Mouse (Mus musculus) intestine, embryonic 14.5 days (tissue): ENCODE data around the gene Sema3c. TPM values are rescaled to one million over a fixed set of nuclear protein-coding genes. Genes with fewer than 3 reads are reported as not detected.

Experiments
- ATAC-seq: fragments of 200-750 bp; cut with Nextera tagmentation; replicated peaks from 2 replicates; pipeline ENCODE4 v1.8.0; 2017; ENCODE audit warnings: low read depth, moderate number of reproducible peaks, moderate TSS enrichment, moderate library complexity; ENCODE audit not compliant: low FRiP score, low TSS enrichment
- DNase-seq: peaks from one replicate; pipeline ENCODE4 v3.0.0-alpha.2; 2018; ENCODE audit warnings: low spot score
- H3K27ac ChIP-seq: fragments of 300-500 bp; sonication (generic); 2 replicates; pipeline ENCODE4 v1.5.1; 2014; ENCODE audit warnings: low read depth, mild to moderate bottlenecking, control low read depth
- H3K27me3 ChIP-seq: fragments of 300-500 bp; sonication (generic); replicated peaks from 2 replicates; pipeline ENCODE4 v1.6.1; 2014; ENCODE audit warnings: low read length, control low read depth; ENCODE audit not compliant: control insufficient read depth, insufficient read depth
- H3K36me3 ChIP-seq: fragments of 300-500 bp; sonication (generic); 2 replicates; pipeline ENCODE4 v1.6.1; 2014; ENCODE audit warnings: low read length, control low read depth; ENCODE audit not compliant: control insufficient read depth, insufficient read depth
- H3K4me1 ChIP-seq: fragments of 300-500 bp; sonication (generic); replicated peaks from 2 replicates; pipeline ENCODE4 v1.6.1; 2014; ENCODE audit warnings: low read length, control low read depth, mixed read lengths; ENCODE audit not compliant: control insufficient read depth, insufficient read depth
- H3K4me2 ChIP-seq: fragments of 300-500 bp; sonication (generic); 2 replicates; pipeline ENCODE4 v1.6.1; 2014; ENCODE audit warnings: low read length
- H3K4me3 ChIP-seq: fragments of 300-500 bp; sonication (generic); 2 replicates; pipeline ENCODE4 v1.5.1; 2014; ENCODE audit warnings: low read depth, low read length, control low read depth, mixed read lengths
- H3K9ac ChIP-seq: fragments of 300-500 bp; sonication (generic); 2 replicates; pipeline ENCODE4 v1.6.1; 2014; ENCODE audit warnings: mild to moderate bottlenecking, low read length
- H3K9me3 ChIP-seq: fragments of 300-500 bp; sonication (generic); 2 replicates; pipeline ENCODE4 v1.6.1; 2016; ENCODE audit warnings: low read length, control low read depth; ENCODE audit not compliant: control insufficient read depth
- WGBS: fragments of 180-500 bp; shearing (Covaris S2); extraction: QIAGEN DNeasy Blood & Tissue Kit; methylation state at CpG from one replicate; pipeline ENCODE4 v1.1.7; 2014; 5-methylcytosine and 5-hydroxymethylcytosine counted together
- polyA plus RNA-seq: library from polyadenylated mRNA; unstranded; fragments of >200 nt; fragmentation: Nextera tagmentation; extraction: Ambion mirVana; gene quantifications from 2 replicates; pipeline ENCODE4 v1.2.1, GENCODE M21; 2014

Gene Sema3c
- polyA plus RNA-seq, 1 experiment from 2014 or later: 58.7 TPM

DNA sequence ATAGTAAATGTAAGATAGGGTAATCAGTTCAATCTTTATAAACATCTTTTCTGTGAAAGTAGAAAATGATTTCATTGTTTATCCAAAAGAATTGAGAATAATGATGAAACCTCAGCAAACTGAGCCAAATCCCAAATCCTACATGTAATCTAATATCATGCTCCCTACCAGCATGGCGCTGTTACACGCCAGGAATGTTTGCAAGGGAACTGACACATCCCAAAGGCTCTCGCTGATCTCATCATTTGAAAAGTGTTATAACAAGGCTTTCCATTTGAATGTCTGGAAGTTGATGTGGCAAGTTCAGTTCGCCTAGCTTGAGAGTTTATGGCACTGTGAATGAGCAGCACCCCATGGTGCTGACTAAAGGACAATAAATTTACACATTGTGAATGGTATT lies 145.9 kb downstream of the Sema3c start:
- no peaks in the 10 kb centered on the region for H3K9me3 ChIP-seq
- H3K4me2 ChIP-seq: no peak overlapping the region
- no peaks in the 10 kb centered on the region for H3K27me3 ChIP-seq
- no peak overlapping the region for H3K4me3 ChIP-seq
- H3K27ac ChIP-seq: no peak overlapping the region
- H3K36me3 ChIP-seq: peaks cover 6% of the 10 kb centered on the region; the same call in 1 of the 2 replicates
- 71% methylated on average over 4 of the region's 4 CpGs for WGBS
- no peak for ATAC-seq
- no peak overlapping the region for H3K9ac ChIP-seq
- H3K4me1 ChIP-seq: no peaks in the 10 kb centered on the region
- DNase-seq: no peak

- Histone ChIP-seq H3K36me3 (peaks cover 10% of the 10 kb centered on the region; the same call in 1 of the 2 replicates), H3K4me3 (no peak overlapping the region), H3K9me3 (no peaks in the 10 kb centered on the region), H3K4me2 (no peak overlapping the region), H3K27ac (no peak overlapping the region), H3K27me3 (no peaks in the 10 kb centered on the region), H3K4me1 (no peaks in the 10 kb centered on the region), H3K9ac (no peak overlapping the region)
- DNase-seq: no peak
- ATAC-seq: no peak
- 26% methylated on average over 2 of the region's 2 CpGs for WGBS
These were observed 149.9 kb downstream of the Sema3c start for GRCm38 (mm10) chr5:17724031-17724430.

GRCm38 (mm10) chr5:17728047-17728446 lies 154.0 kb downstream of the Sema3c start:
- no peak overlapping the region for H3K27ac ChIP-seq
- no peak overlapping the region for H3K4me3 ChIP-seq
- no peaks in the 10 kb centered on the region for H3K9me3 ChIP-seq
- peaks cover 10% of the 10 kb centered on the region; the same call in 1 of the 2 replicates for H3K36me3 ChIP-seq
- no peaks in the 10 kb centered on the region for H3K4me1 ChIP-seq
- 47% methylated on average over 5 of the region's 5 CpGs for WGBS
- ATAC-seq (no peak), DNase-seq (no peak)
- no peaks in the 10 kb centered on the region for H3K27me3 ChIP-seq
- H3K4me2 ChIP-seq: no peak overlapping the region
- no peak overlapping the region for H3K9ac ChIP-seq

GRCm38 (mm10) chr5:17739805-17740204 lies 165.7 kb downstream of the Sema3c start:
- H3K9ac ChIP-seq: no peak overlapping the region
- H3K4me2 ChIP-seq: no peak overlapping the region
- no peak overlapping the region for H3K4me3 ChIP-seq
- no peak overlapping the region for H3K27ac ChIP-seq
- no peaks in the 10 kb centered on the region for H3K27me3 ChIP-seq
- no peaks in the 10 kb centered on the region; the same call in 1 of the 2 replicates for H3K4me1 ChIP-seq
- ATAC-seq (no peak), DNase-seq (no peak)
- no peaks in the 10 kb centered on the region for H3K9me3 ChIP-seq
- 23% methylated on average over 3 of the region's 3 CpGs for WGBS
- H3K36me3 ChIP-seq: no peaks in the 10 kb centered on the region

DNA sequence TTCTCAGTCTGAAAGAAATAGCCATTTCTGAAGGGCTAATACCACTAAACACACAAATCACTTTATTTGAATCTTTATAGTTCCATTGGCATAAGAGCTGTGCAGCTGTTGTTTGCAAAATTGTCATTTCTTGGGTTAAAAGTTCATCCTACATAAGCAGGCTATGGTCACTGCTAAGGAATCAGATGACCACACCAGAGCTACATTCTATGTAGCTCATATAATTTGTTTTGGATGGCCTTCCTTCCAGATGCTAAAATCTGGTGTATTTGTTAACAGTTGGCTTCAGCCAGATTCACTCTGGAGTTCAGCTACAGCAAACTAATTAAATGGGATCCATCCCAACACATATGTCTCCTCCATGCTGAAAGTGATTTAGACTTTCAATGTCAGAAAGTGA lies 172.4 kb downstream of the Sema3c start:
- DNase-seq (no peak), ATAC-seq (no peak)
- Histone ChIP-seq H3K36me3 (no peaks in the 10 kb centered on the region), H3K9ac (no peak overlapping the region), H3K4me1 (no peaks in the 10 kb centered on the region), H3K27me3 (no peaks in the 10 kb centered on the region), H3K9me3 (no peaks in the 10 kb centered on the region), H3K4me2 (no peak overlapping the region), H3K27ac (no peak overlapping the region), H3K4me3 (no peak overlapping the region)

DNA sequence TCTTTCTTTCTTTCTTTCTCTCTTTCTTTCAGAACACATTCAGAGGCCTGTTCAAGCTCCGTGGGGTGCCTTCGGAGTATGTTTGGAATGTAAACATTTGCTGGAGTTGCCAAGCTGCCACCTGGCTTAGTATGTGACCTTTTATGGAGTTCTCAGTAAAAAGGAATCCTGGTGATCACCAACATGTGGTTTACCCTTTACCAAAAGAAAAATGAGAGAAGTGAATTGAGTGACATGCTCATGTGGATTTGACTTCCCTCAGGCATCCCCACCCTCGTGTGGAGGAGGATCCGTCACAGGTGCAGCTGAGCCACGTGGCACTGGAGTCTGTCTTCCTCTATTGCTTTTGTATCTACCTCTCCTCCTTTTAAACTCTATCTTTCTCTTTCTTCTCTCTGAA lies 173.1 kb downstream of the Sema3c start:
- Histone ChIP-seq H3K4me1 (no peaks in the 10 kb centered on the region), H3K9me3 (no peaks in the 10 kb centered on the region), H3K4me3 (no peak overlapping the region), H3K9ac (no peak overlapping the region), H3K36me3 (no peaks in the 10 kb centered on the region), H3K27ac (no peak overlapping the region), H3K27me3 (no peaks in the 10 kb centered on the region), H3K4me2 (no peak overlapping the region)
- DNase-seq: no peak
- 30% methylated on average over 5 of the region's 5 CpGs for WGBS
- no peak for ATAC-seq

DNA sequence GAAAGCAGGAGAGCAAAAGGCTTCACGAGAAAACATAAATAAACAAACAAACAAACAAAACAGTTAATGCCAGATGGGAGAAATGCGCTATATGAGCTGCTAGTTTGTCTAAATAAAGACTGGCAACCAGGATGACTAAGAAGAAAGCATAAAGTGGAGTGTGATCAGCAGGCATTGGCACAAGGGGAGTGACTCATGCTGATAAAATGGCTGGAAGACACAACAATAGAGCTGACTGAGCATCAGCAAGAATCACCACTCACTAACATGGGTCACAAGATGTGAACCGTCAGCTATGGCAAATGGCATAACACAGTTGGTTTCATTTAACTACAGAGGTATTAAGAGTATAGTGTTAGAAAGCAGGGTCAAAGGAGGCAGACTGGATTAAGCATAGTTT lies 174.2 kb downstream of the Sema3c start:
- ATAC-seq (no peak), DNase-seq (no peak)
- no peaks in the 10 kb centered on the region for H3K4me1 ChIP-seq
- no peak overlapping the region for H3K27ac ChIP-seq
- 78% methylated on average over 3 of the region's 3 CpGs for WGBS
- H3K9ac ChIP-seq: no peak overlapping the region
- H3K36me3 ChIP-seq: no peaks in the 10 kb centered on the region
- H3K9me3 ChIP-seq: no peaks in the 10 kb centered on the region
- H3K27me3 ChIP-seq: no peaks in the 10 kb centered on the region
- H3K4me3 ChIP-seq: no peak overlapping the region
- H3K4me2 ChIP-seq: no peak overlapping the region

DNA sequence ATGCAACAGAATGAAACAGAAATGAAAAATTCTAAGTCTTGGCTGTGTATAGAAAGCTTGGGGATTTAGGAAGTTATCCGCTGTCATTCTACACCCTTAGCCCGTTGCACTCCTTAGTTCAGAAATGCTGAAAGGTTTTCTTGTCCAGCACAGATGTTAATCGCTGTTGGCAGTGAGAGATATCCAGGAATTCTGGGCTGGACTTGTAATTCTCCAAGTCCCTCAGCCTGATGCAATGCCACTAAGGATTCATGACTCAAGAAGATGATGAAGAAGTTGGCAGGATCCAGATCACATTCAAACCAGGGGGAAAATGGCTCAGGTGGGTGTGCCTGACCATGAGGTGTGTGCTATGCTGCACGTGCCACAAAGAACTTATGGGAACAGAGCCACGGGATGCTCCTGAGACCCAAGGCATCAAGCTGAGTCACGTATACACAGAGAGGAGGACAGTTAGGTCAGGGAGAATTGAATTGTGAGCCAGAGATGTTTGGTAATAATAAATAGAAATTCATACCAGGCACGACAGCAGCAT lies 179.5 kb downstream of the Sema3c start:
- Histone ChIP-seq H3K9me3 (no peaks in the 10 kb centered on the region), H3K4me3 (no peak overlapping the region), H3K9ac (no peak overlapping the region), H3K36me3 (no peaks in the 10 kb centered on the region), H3K27me3 (no peaks in the 10 kb centered on the region), H3K4me2 (no peak overlapping the region), H3K27ac (no peak overlapping the region), H3K4me1 (no peaks in the 10 kb centered on the region)
- ATAC-seq (no peak), DNase-seq (no peak)
- 86% methylated on average over 7 of the region's 7 CpGs for WGBS

DNA sequence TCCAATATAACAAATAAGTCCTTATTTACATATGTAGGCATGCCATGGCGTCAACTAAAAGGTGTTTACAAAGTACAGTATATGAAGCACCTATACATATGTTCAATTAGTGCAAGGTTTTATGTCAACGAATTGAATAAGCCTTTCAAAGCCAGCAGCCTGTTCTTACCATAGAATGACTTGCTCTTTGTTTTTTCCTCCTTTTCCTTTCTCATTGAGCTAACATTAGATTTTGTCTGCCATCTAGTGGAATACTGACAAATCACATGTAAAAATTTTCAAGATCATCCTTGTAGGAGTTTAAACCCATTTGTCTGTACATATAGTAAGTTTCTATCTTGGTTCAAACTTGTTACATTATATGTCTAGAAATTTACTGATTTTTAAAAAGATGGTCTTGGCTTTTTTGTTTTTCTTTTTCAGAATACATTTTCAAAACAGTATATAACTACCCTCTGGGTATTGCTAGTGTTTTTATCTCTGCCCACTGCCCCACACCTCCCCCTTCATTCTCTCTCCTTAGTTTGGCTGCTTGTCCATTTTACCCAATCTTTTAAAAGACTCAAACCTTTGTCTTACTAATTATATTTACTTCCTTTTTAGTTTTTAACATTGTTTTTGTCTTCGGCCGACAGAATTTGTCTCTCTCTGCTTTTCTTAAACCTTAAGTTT lies 192.1 kb downstream of the Sema3c start:
- Histone ChIP-seq H3K36me3 (no peaks in the 10 kb centered on the region), H3K27ac (no peak overlapping the region), H3K9ac (no peak overlapping the region), H3K4me2 (no peak overlapping the region), H3K27me3 (no peaks in the 10 kb centered on the region), H3K4me3 (no peak overlapping the region), H3K9me3 (no peaks in the 10 kb centered on the region), H3K4me1 (no peaks in the 10 kb centered on the region)
- WGBS: 61% methylated on average over 4 of the region's 4 CpGs
- ATAC-seq: no peak
- no peak for DNase-seq
